Mouse (Mus musculus) frontal cortex, postnatal 14 days (tissue): ENCODE measurements at regions not wholly inside any gene's neighbourhood (a gene's known extent, or its start where the extent isn't known, plus 50 kb on each side); places are given as distances from the start of the nearest gene placed in this dataset.
A peak's percentile ranks its signal among the peaks of the same experiment; 100 is the strongest.

Experiments
- DNase-seq, 2 experiments: peaks; one replicate each; pipeline ENCODE4 v3.0.0; 2022; ENCODE audit warnings: low spot score in 2 of 2

- no peak for DNase-seq
Measured at GRCm38 (mm10) chr1:57032407-57032806, 54.0 kb upstream of the Satb2 start.

- no peak for DNase-seq
Measured at GRCm38 (mm10) chr1:57033244-57033643, 54.8 kb upstream of the Satb2 start.

GRCm38 (mm10) chr1:57034411-57034810 is 56.0 kb upstream of the Satb2 start:
- no peak for DNase-seq

- no peak for DNase-seq
Measured at GRCm38 (mm10) chr1:57036382-57036781, 57.9 kb upstream of the Satb2 start.

- DNase-seq, result peak in 1 of 2 experiments; percentile 5
Measured at GRCm38 (mm10) chr1:57040201-57040600, 61.8 kb upstream of the Satb2 start.

- no peak for DNase-seq
Measured at GRCm38 (mm10) chr1:57041578-57041977, 63.1 kb upstream of the Satb2 start.

- DNase-seq, result no peak
Measured at GRCm38 (mm10) chr1:57053836-57054235, 75.4 kb upstream of the Satb2 start.

GRCm38 (mm10) chr1:57055976-57056375 is 77.5 kb upstream of the Satb2 start:
- DNase-seq, result no peak

GRCm38 (mm10) chr1:57059216-57059615 is 80.8 kb upstream of the Satb2 start:
- DNase-seq, result no peak

GRCm38 (mm10) chr1:57075221-57075620 is 96.8 kb upstream of the Satb2 start:
- no peak for DNase-seq

- no peak for DNase-seq
Measured at GRCm38 (mm10) chr1:57076696-57077095, 98.2 kb upstream of the Satb2 start.

GRCm38 (mm10) chr1:57080306-57080705 is 101.9 kb upstream of the Satb2 start:
- DNase-seq, result no peak

GRCm38 (mm10) chr1:57083134-57083533 is 104.7 kb upstream of the Satb2 start:
- no peak for DNase-seq

- no peak for DNase-seq
Measured at GRCm38 (mm10) chr1:57083540-57084083, 105.2 kb upstream of the Satb2 start.

GRCm38 (mm10) chr1:57095361-57096247 is 117.2 kb upstream of the Satb2 start:
- no peak for DNase-seq

GRCm38 (mm10) chr1:57096248-57096600 is 117.8 kb upstream of the Satb2 start:
- DNase-seq, result no peak

- no peak for DNase-seq
Measured at GRCm38 (mm10) chr1:57096740-57097139, 118.3 kb upstream of the Satb2 start.

GRCm38 (mm10) chr1:57100614-57101013 is 122.2 kb upstream of the Satb2 start:
- no peak for DNase-seq

- no peak for DNase-seq
Measured at GRCm38 (mm10) chr1:57107308-57107707, 128.9 kb upstream of the Satb2 start.

- DNase-seq, result no peak
Measured at GRCm38 (mm10) chr1:57120678-57121077, 142.2 kb upstream of the Satb2 start.

- DNase-seq, result no peak
Measured at GRCm38 (mm10) chr1:57144181-57144580, 165.7 kb upstream of the Satb2 start.

- DNase-seq, result no peak
Measured at GRCm38 (mm10) chr1:57155869-57156268, 177.4 kb upstream of the Satb2 start.

- no peak for DNase-seq
Measured at GRCm38 (mm10) chr1:57164443-57164842, 186.0 kb upstream of the Satb2 start.
